Mouse (Mus musculus) stomach, embryonic 16.5 days (tissue): ENCODE measurements around the gene Fbxo41. TPM values are rescaled to one million over a fixed set of nuclear protein-coding genes. Genes with fewer than 3 reads are reported as not detected.
A peak's percentile ranks its signal among the peaks of the same experiment; 100 is the strongest.

Experiments used
- ATAC-seq: fragments of 200-750 bp; cut with Nextera tagmentation; 2 replicates; pipeline ENCODE4 v1.8.0; 2017; ENCODE audit warnings: moderate number of reproducible peaks, moderate TSS enrichment; ENCODE audit not compliant: insufficient read depth, low FRiP score
- H3K27ac ChIP-seq: fragments of 300-500 bp; sonication (generic); 2 replicates; pipeline ENCODE4 v1.5.1; 2014; ENCODE audit warnings: low read length
- H3K27me3 ChIP-seq: fragments of 300-500 bp; sonication (generic); 2 replicates; pipeline ENCODE4 v1.6.1; 2014; ENCODE audit warnings: low read length, control low read depth, mixed read lengths; ENCODE audit not compliant: control insufficient read depth, insufficient read depth
- H3K36me3 ChIP-seq: fragments of 300-500 bp; sonication (generic); 2 replicates; pipeline ENCODE4 v1.6.1; 2014; ENCODE audit warnings: low read length; ENCODE audit not compliant: control insufficient read depth, insufficient read depth
- H3K4me1 ChIP-seq: fragments of 300-500 bp; sonication (generic); 2 replicates; pipeline ENCODE4 v1.6.1; 2014; ENCODE audit warnings: low read length, control low read depth, mixed read lengths; ENCODE audit not compliant: control insufficient read depth, insufficient read depth
- H3K4me2 ChIP-seq: fragments of 300-500 bp; sonication (generic); 2 replicates; pipeline ENCODE4 v1.6.1; 2014; ENCODE audit warnings: low read depth, low read length, mixed read lengths
- H3K4me3 ChIP-seq: fragments of 300-500 bp; sonication (generic); replicated peaks from 2 replicates; pipeline ENCODE4 v1.5.1; 2014; ENCODE audit warnings: mild to moderate bottlenecking, low read length
- H3K9ac ChIP-seq: fragments of 300-500 bp; sonication (generic); 2 replicates; pipeline ENCODE4 v1.6.1; 2014; ENCODE audit warnings: low read length
- H3K9me3 ChIP-seq: fragments of 300-500 bp; sonication (generic); replicated peaks from 2 replicates; pipeline ENCODE4 v1.6.1; 2016; ENCODE audit warnings: low read length, control low read depth; ENCODE audit not compliant: control insufficient read depth
- WGBS: fragments of 180-500 bp; shearing (Covaris S2); extraction: QIAGEN DNeasy Blood & Tissue Kit; methylation state at CpG from one replicate; pipeline ENCODE4 v1.1.7; 2014; 5-methylcytosine and 5-hydroxymethylcytosine counted together
- polyA plus RNA-seq: library from polyadenylated mRNA; unstranded; fragments of >200 nt; fragmentation: Nextera tagmentation; extraction: Ambion mirVana; gene quantifications from 2 replicates; pipeline ENCODE4 v1.2.1, GENCODE M21; 2015

The Fbxo41 gene
- polyA plus RNA-seq, 1 experiment from 2014 or later: 0.22 TPM

GRCm38 (mm10) chr6:85444266-85444965 lies 58.4 kb downstream of the Fbxo41 start:
- no peaks in the 10 kb centered on the region for H3K27me3 ChIP-seq
- H3K9me3 ChIP-seq: no peaks in the 10 kb centered on the region
- H3K36me3 ChIP-seq: peaks cover 13% of the 10 kb centered on the region
- H3K4me1 ChIP-seq: no peaks in the 10 kb centered on the region
- H3K27ac ChIP-seq: no peak overlapping the region
- no peak overlapping the region for H3K4me3 ChIP-seq
- no peak for ATAC-seq
- 81% methylated on average over 8 of the region's 8 CpGs for WGBS
- H3K9ac ChIP-seq: no peak overlapping the region
- H3K4me2 ChIP-seq: no peak overlapping the region

GRCm38 (mm10) chr6:85443488-85444233 lies 59.1 kb downstream of the Fbxo41 start:
- H3K36me3 ChIP-seq: peaks cover 17% of the 10 kb centered on the region
- no peak for ATAC-seq
- H3K4me1 ChIP-seq: no peaks in the 10 kb centered on the region
- H3K4me3 ChIP-seq: no peak overlapping the region
- no peak overlapping the region for H3K9ac ChIP-seq
- peak overlapping the region; percentile 36; the same call in 1 of the 2 replicates for H3K27ac ChIP-seq
- no peak overlapping the region for H3K4me2 ChIP-seq
- WGBS: 67% methylated on average over 3 of the region's 3 CpGs
- no peaks in the 10 kb centered on the region for H3K27me3 ChIP-seq
- no peaks in the 10 kb centered on the region for H3K9me3 ChIP-seq

- Histone ChIP-seq H3K4me1 (no peaks in the 10 kb centered on the region), H3K4me3 (no peak overlapping the region), H3K27me3 (no peaks in the 10 kb centered on the region), H3K9ac (no peak overlapping the region), H3K36me3 (peaks cover 13% of the 10 kb centered on the region; the same call in 1 of the 2 replicates), H3K27ac (no peak overlapping the region), H3K4me2 (no peak overlapping the region), H3K9me3 (no peaks in the 10 kb centered on the region)
- no peak for ATAC-seq
- WGBS: 82% methylated on average over 4 of the region's 4 CpGs
Measured at GRCm38 (mm10) chr6:85441142-85441541, 61.7 kb downstream of the Fbxo41 start.

- no peaks in the 10 kb centered on the region for H3K4me1 ChIP-seq
- H3K27me3 ChIP-seq: no peaks in the 10 kb centered on the region
- 88% methylated on average over 5 of the region's 6 CpGs for WGBS
- H3K27ac ChIP-seq: no peak overlapping the region
- H3K36me3 ChIP-seq: peaks cover 12% of the 10 kb centered on the region; the same call in 1 of the 2 replicates
- H3K4me3 ChIP-seq: no peak overlapping the region
- no peak for ATAC-seq
- H3K4me2 ChIP-seq: no peak overlapping the region
- H3K9me3 ChIP-seq: no peaks in the 10 kb centered on the region
- H3K9ac ChIP-seq: no peak overlapping the region
Measured at GRCm38 (mm10) chr6:85436631-85437030, 66.2 kb downstream of the Fbxo41 start.

GRCm38 (mm10) chr6:85436204-85436603 lies 66.6 kb downstream of the Fbxo41 start:
- Histone ChIP-seq H3K4me3 (no peak overlapping the region), H3K4me2 (no peak overlapping the region), H3K4me1 (no peaks in the 10 kb centered on the region), H3K27ac (no peak overlapping the region), H3K36me3 (peaks cover 8% of the 10 kb centered on the region; the same call in 1 of the 2 replicates), H3K9me3 (no peaks in the 10 kb centered on the region), H3K27me3 (no peaks in the 10 kb centered on the region), H3K9ac (no peak overlapping the region)
- 69% methylated on average over 1 of the region's 1 CpGs for WGBS
- no peak for ATAC-seq

- Histone ChIP-seq H3K4me2 (no peak overlapping the region), H3K27ac (no peak overlapping the region), H3K36me3 (0 out of 2 replicates have a peak, but pooled peaks cover 3% of the 10 kb centered on the region), H3K9me3 (no peaks in the 10 kb centered on the region), H3K4me3 (no peak overlapping the region), H3K9ac (no peak overlapping the region), H3K27me3 (no peaks in the 10 kb centered on the region), H3K4me1 (no peaks in the 10 kb centered on the region)
- WGBS: 75% methylated on average over 5 of the region's 5 CpGs
- ATAC-seq: no peak
Measured at GRCm38 (mm10) chr6:85433865-85434264, 68.9 kb downstream of the Fbxo41 start.

GRCm38 (mm10) chr6:85431842-85432431 lies 70.9 kb downstream of the Fbxo41 start, which contains the start of gene Smyd5:
TSS of gene Smyd5 (plus strand) at chr6:85431989.
- H3K9ac ChIP-seq: peak within 1 kb of the TSS; percentile 70

GRCm38 (mm10) chr6:85431274-85431841 lies 71.4 kb downstream of the Fbxo41 start:
- Histone ChIP-seq H3K4me3 (peak overlapping the region; percentile 68), H3K9ac (peak overlapping the region; percentile 70), H3K27ac (no peak overlapping the region), H3K4me1 (no peaks in the 10 kb centered on the region), H3K36me3 (no peaks in the 10 kb centered on the region), H3K9me3 (no peaks in the 10 kb centered on the region), H3K4me2 (peak overlapping the region; percentile 56), H3K27me3 (no peaks in the 10 kb centered on the region)
- ATAC-seq: no peak
- 36% methylated on average over 8 of the region's 8 CpGs for WGBS

More at GRCm38 (mm10) chr6:85431842-85432431, 70.9 kb downstream of the Fbxo41 start, which contains the start of gene Smyd5:
- H3K9me3 ChIP-seq: no peaks in the 10 kb centered on the region
- peak; percentile 84 for ATAC-seq
- H3K4me2 ChIP-seq: peak within 1 kb of the TSS; percentile 56
- no peaks in the 10 kb centered on the region for H3K4me1 ChIP-seq
- H3K27me3 ChIP-seq: no peaks in the 10 kb centered on the region
- no peaks in the 10 kb centered on the region for H3K36me3 ChIP-seq
- under 1% methylated on average over 39 of the region's 39 CpGs for WGBS
- H3K4me3 ChIP-seq: peak within 1 kb of the TSS; percentile 68
- H3K27ac ChIP-seq: no peak within 1 kb of the TSS
